Mouse (Mus musculus) lung, postnatal 0 days (tissue): ENCODE data around the gene Cpped1. TPM values are rescaled to one million over a fixed set of nuclear protein-coding genes. Genes with fewer than 3 reads are reported as not detected.

ENCODE experiments used
- ATAC-seq: fragments of 200-750 bp; cut with Nextera tagmentation; 2 replicates; pipeline ENCODE4 v1.8.0; 2017; ENCODE audit warnings: moderate library complexity
- DNase-seq: peaks from one replicate; pipeline ENCODE4 v3.0.0-alpha.2; 2016; ENCODE audit warnings: low spot score
- H3K27ac ChIP-seq: fragments of 300-500 bp; sonication (generic); 2 replicates; pipeline ENCODE4 v1.5.1; 2014; ENCODE audit warnings: antibody characterized with exemption, mild to moderate bottlenecking, low read length, mixed read lengths
- H3K27me3 ChIP-seq: fragments of 300-500 bp; sonication (generic); replicated peaks from 2 replicates; pipeline ENCODE4 v1.6.1; 2014; ENCODE audit warnings: low read length, mixed read lengths; ENCODE audit not compliant: insufficient read depth
- H3K36me3 ChIP-seq: fragments of 300-500 bp; sonication (generic); 2 replicates; pipeline ENCODE4 v1.6.1; 2014; ENCODE audit warnings: low read length, mixed read lengths; ENCODE audit not compliant: insufficient read depth
- H3K4me1 ChIP-seq: fragments of 300-500 bp; sonication (generic); 2 replicates; pipeline ENCODE4 v1.6.1; 2014; ENCODE audit warnings: antibody characterized with exemption, low read depth, low read length, mixed read lengths; ENCODE audit not compliant: insufficient read depth
- H3K4me2 ChIP-seq: fragments of 300-500 bp; sonication (generic); replicated peaks from 2 replicates; pipeline ENCODE4 v1.6.1; 2014; ENCODE audit warnings: low read depth, mild to moderate bottlenecking, low read length, moderate library complexity, mixed read lengths
- H3K4me3 ChIP-seq: fragments of 300-500 bp; sonication (generic); 2 replicates; pipeline ENCODE4 v1.5.1; 2014; ENCODE audit warnings: low read depth, low read length
- H3K9ac ChIP-seq: fragments of 300-500 bp; sonication (generic); replicated peaks from 2 replicates; pipeline ENCODE4 v1.6.1; 2014; ENCODE audit warnings: low read depth, mild to moderate bottlenecking
- H3K9me3 ChIP-seq: fragments of 300-500 bp; sonication (generic); 2 replicates; pipeline ENCODE4 v1.6.1; 2016; ENCODE audit warnings: low read length, mixed read lengths
- CTCF ChIP-seq: IDR thresholded peaks from 2 replicates; pipeline ENCODE4 v1.5.1; 2016; ENCODE audit warnings: antibody characterized with exemption, mild to moderate bottlenecking
- EP300 ChIP-seq: IDR thresholded peaks from 2 replicates; pipeline ENCODE4 v1.6.1; 2016; ENCODE audit warnings: antibody characterized with exemption, mild to moderate bottlenecking, control low read depth
- WGBS: fragments of 180-500 bp; shearing (Covaris S2); extraction: QIAGEN DNeasy Blood & Tissue Kit; methylation state at CpG from one replicate; pipeline ENCODE4 v1.1.7; 2014; 5-methylcytosine and 5-hydroxymethylcytosine counted together
- polyA plus RNA-seq: library from polyadenylated mRNA; unstranded; fragments of >200 nt; fragmentation: Nextera tagmentation; extraction: Ambion mirVana; gene quantifications from 2 replicates; pipeline ENCODE4 v1.2.1, GENCODE M21; 2015

The Cpped1 gene
- polyA plus RNA-seq, 1 experiment from 2014 or later: 16.1 TPM

- no peak for ATAC-seq
- Histone ChIP-seq H3K27ac (no peak overlapping the region), H3K36me3 (no peaks in the 10 kb centered on the region), H3K9me3 (no peaks in the 10 kb centered on the region), H3K4me3 (no peak overlapping the region), H3K27me3 (no peaks in the 10 kb centered on the region), H3K9ac (no peak overlapping the region), H3K4me2 (no peak overlapping the region), H3K4me1 (no peaks in the 10 kb centered on the region; the same call in 1 of the 2 replicates)
- no peak for DNase-seq
- TF ChIP-seq EP300: no peak
- no peak for TF ChIP-seq CTCF
- WGBS: 83% methylated on average over 1 of the region's 1 CpGs
Observed at GRCm38 (mm10) chr16:11906906-11907305, 2.3 kb downstream of the Cpped1 start.

GRCm38 (mm10) chr16:11905216-11905615 is 4.0 kb downstream of the Cpped1 start:
- DNase-seq (no peak), ATAC-seq (no peak)
- WGBS: 89% methylated on average over 4 of the region's 4 CpGs
- Histone ChIP-seq H3K4me2 (no peak overlapping the region), H3K9me3 (no peaks in the 10 kb centered on the region), H3K27me3 (no peaks in the 10 kb centered on the region), H3K9ac (no peak overlapping the region), H3K4me3 (no peak overlapping the region), H3K4me1 (no peaks in the 10 kb centered on the region; the same call in 1 of the 2 replicates), H3K36me3 (no peaks in the 10 kb centered on the region), H3K27ac (no peak overlapping the region)
- no peak for TF ChIP-seq EP300
- no peak for TF ChIP-seq CTCF

- H3K4me1 ChIP-seq: no peaks in the 10 kb centered on the region
- H3K4me3 ChIP-seq: no peak overlapping the region
- H3K27ac ChIP-seq: no peak overlapping the region
- H3K9ac ChIP-seq: no peak overlapping the region
- no peaks in the 10 kb centered on the region for H3K27me3 ChIP-seq
- WGBS: 82% methylated on average over 7 of the region's 7 CpGs
- H3K4me2 ChIP-seq: no peak overlapping the region
- DNase-seq (no peak), ATAC-seq (no peak)
- H3K9me3 ChIP-seq: no peaks in the 10 kb centered on the region
- TF ChIP-seq EP300 (no peak), CTCF (no peak)
- no peaks in the 10 kb centered on the region for H3K36me3 ChIP-seq
Observed at GRCm38 (mm10) chr16:11902007-11902406, 7.2 kb downstream of the Cpped1 start.

GRCm38 (mm10) chr16:11900341-11900740 is 8.9 kb downstream of the Cpped1 start:
- 90% methylated on average over 6 of the region's 6 CpGs for WGBS
- H3K4me2 ChIP-seq: no peak overlapping the region
- TF ChIP-seq EP300: no peak
- TF ChIP-seq CTCF: no peak
- no peak overlapping the region for H3K27ac ChIP-seq
- no peak overlapping the region for H3K4me3 ChIP-seq
- no peaks in the 10 kb centered on the region for H3K9me3 ChIP-seq
- H3K36me3 ChIP-seq: no peaks in the 10 kb centered on the region
- H3K27me3 ChIP-seq: no peaks in the 10 kb centered on the region
- DNase-seq (no peak), ATAC-seq (no peak)
- no peak overlapping the region for H3K9ac ChIP-seq
- H3K4me1 ChIP-seq: no peaks in the 10 kb centered on the region

GRCm38 (mm10) chr16:11896411-11896810 is 12.8 kb downstream of the Cpped1 start:
- Histone ChIP-seq H3K4me1 (no peaks in the 10 kb centered on the region), H3K4me3 (no peak overlapping the region), H3K4me2 (no peak overlapping the region), H3K27ac (no peak overlapping the region), H3K9ac (no peak overlapping the region), H3K27me3 (no peaks in the 10 kb centered on the region), H3K9me3 (no peaks in the 10 kb centered on the region), H3K36me3 (no peaks in the 10 kb centered on the region)
- no peak for ATAC-seq
- WGBS: 81% methylated on average over 5 of the region's 5 CpGs
- TF ChIP-seq CTCF (no peak), EP300 (no peak)
- DNase-seq: no peak

- ATAC-seq: no peak
- no peak for TF ChIP-seq CTCF
- TF ChIP-seq EP300: no peak
Observed at GRCm38 (mm10) chr16:11894877-11895276, 14.4 kb downstream of the Cpped1 start.

GRCm38 (mm10) chr16:11890186-11890585 is 19.1 kb downstream of the Cpped1 start:
- no peak overlapping the region for H3K9ac ChIP-seq
- no peak overlapping the region for H3K4me2 ChIP-seq
- peak; percentile 79; the same call in 1 of the 2 replicates for ATAC-seq
- 24% methylated on average over 3 of the region's 3 CpGs for WGBS
- H3K9me3 ChIP-seq: no peaks in the 10 kb centered on the region
- no peak overlapping the region for H3K4me3 ChIP-seq
- 0 out of 2 replicates have a peak, but pooled peaks cover 16% of the 10 kb centered on the region for H3K36me3 ChIP-seq
- no peaks in the 10 kb centered on the region for H3K4me1 ChIP-seq
- no peaks in the 10 kb centered on the region for H3K27me3 ChIP-seq
- DNase-seq: peak; percentile 18
- TF ChIP-seq EP300: no peak
- no peak for TF ChIP-seq CTCF
- H3K27ac ChIP-seq: no peak overlapping the region

More at GRCm38 (mm10) chr16:11894877-11895276, 14.4 kb downstream of the Cpped1 start:
- Histone ChIP-seq H3K27ac (no peak overlapping the region), H3K9me3 (no peaks in the 10 kb centered on the region), H3K27me3 (no peaks in the 10 kb centered on the region), H3K4me1 (no peaks in the 10 kb centered on the region), H3K36me3 (no peaks in the 10 kb centered on the region), H3K9ac (no peak overlapping the region), H3K4me3 (no peak overlapping the region), H3K4me2 (no peak overlapping the region)
- no peak for DNase-seq
- 77% methylated on average over 3 of the region's 3 CpGs for WGBS
